ENCODE assay signal across 8 mouse cellular contexts in genomic region chr17:25567745-25568144, GRCm38 (mm10). TPM values are rescaled to one million over a fixed set of nuclear protein-coding genes. Genes with fewer than 3 reads are reported as not detected.
DNase-seq lines count a peak whose midpoint lies in the region; ATAC-seq and TF ChIP-seq lines count a peak whose summit lies in the region.

No protein-coding gene starts in this region.

- 20% methylated on average over 14 of the region's 14 CpGs for WGBS in heart, embryonic 11.5 days (ENCODE audit: insufficient replicate concordance)
- 22% methylated on average over 14 of the region's 14 CpGs for WGBS in forebrain, embryonic 13.5 days
- 22% methylated on average over 14 of the region's 14 CpGs for WGBS in midbrain, embryonic 12.5 days
- WGBS in spleen, adult 2 months: 26% methylated on average over 14 of the region's 14 CpGs

- peaks cover 36% of the 10 kb centered on the region for H3K27me3 ChIP-seq in heart, embryonic 11.5 days (ENCODE audit: control insufficient read depth, insufficient read depth, low read length)
- H3K27me3 ChIP-seq in forebrain, embryonic 13.5 days: peaks cover 38% of the 10 kb centered on the region
- H3K27me3 ChIP-seq in midbrain, embryonic 12.5 days: peaks cover 71% of the 10 kb centered on the region
- H3K27me3 ChIP-seq in spleen, adult 2 months (ENCODE audit: control insufficient read depth, insufficient read depth, low read length): peaks cover 6% of the 10 kb centered on the region

- no peaks in the 10 kb centered on the region for H3K9me3 ChIP-seq in heart, embryonic 11.5 days (replicated peaks; ENCODE audit: control insufficient read depth, low read length)
- H3K9me3 ChIP-seq in forebrain, embryonic 13.5 days (replicated peaks): no peaks in the 10 kb centered on the region
- H3K9me3 ChIP-seq in midbrain, embryonic 12.5 days: no peaks in the 10 kb centered on the region

- H3K27ac ChIP-seq in heart, embryonic 11.5 days (ENCODE audit: low read depth, low read length): no peak overlapping the region
- H3K27ac ChIP-seq in forebrain, embryonic 13.5 days: peak overlapping the region; percentile 59
- no peak overlapping the region for H3K27ac ChIP-seq in midbrain, embryonic 12.5 days (replicated peaks)
- H3K27ac ChIP-seq in spleen, adult 2 months (ENCODE audit: insufficient read depth, low read length): no peak overlapping the region

- intact Hi-C loops in heart, postnatal 25 days (cut with DNase I): loop anchor here (2.0 kb wide), 1 partner anchor 131 kb away; no protein-coding TSS in a partner anchor
- intact Hi-C loops in left cerebral cortex, postnatal 14 days (cut with DNase I): loop anchor here (2.0 to 10.0 kb wide), 3 partner anchors 67 to 227 kb away; partner anchors contain the start of genes AC134908.4, Fam173a and Metrn

- peaks cover 24% of the 10 kb centered on the region for H3K4me1 ChIP-seq in heart, embryonic 11.5 days (ENCODE audit: control insufficient read depth, insufficient read depth, low read length)
- H3K4me1 ChIP-seq in forebrain, embryonic 13.5 days: peaks cover 83% of the 10 kb centered on the region
- H3K4me1 ChIP-seq in midbrain, embryonic 12.5 days: peaks cover 57% of the 10 kb centered on the region
- peaks cover 8% of the 10 kb centered on the region for H3K4me1 ChIP-seq in spleen, adult 2 months (ENCODE audit: control insufficient read depth, insufficient read depth, insufficient read length)

- ATAC-seq in heart, embryonic 11.5 days (replicated peaks; ENCODE audit: insufficient number of reproducible peaks, low FRiP score, low TSS enrichment): no peak
- peak; percentile 14 for ATAC-seq in forebrain, embryonic 13.5 days
- no peak for ATAC-seq in midbrain, embryonic 12.5 days (ENCODE audit: low FRiP score, low read depth)

- no peak for DNase-seq in heart, postnatal 25 days (ENCODE audit: low spot score)
- DNase-seq in c-Kit-positive CD71-negative TER-119-negative erythroid progenitor cells, embryonic 14.5 days (ENCODE audit: low read depth): peak; percentile 48
- DNase-seq in induced T-regulatory cell, adult 2 months (ENCODE audit: low read depth): peak; percentile 81
- DNase-seq in left cerebral cortex, postnatal 14 days (ENCODE audit: low spot score in 2 of 2): peak; percentile 82 to 84
- peak in 1 of 2 experiments; percentile 50 for DNase-seq in spleen, adult 2 months (ENCODE audit: low read depth in 1 of 2, low spot score in 2 of 2)

- H3K36me3 ChIP-seq in heart, embryonic 11.5 days (ENCODE audit: control insufficient read depth, insufficient read depth, low read length): no peaks in the 10 kb centered on the region
- H3K36me3 ChIP-seq in forebrain, embryonic 13.5 days (ENCODE audit: poor library complexity, severe bottlenecking): peaks cover 9% of the 10 kb centered on the region; the same call in 1 of the 2 replicates
- no peaks in the 10 kb centered on the region for H3K36me3 ChIP-seq in midbrain, embryonic 12.5 days
- no peaks in the 10 kb centered on the region for H3K36me3 ChIP-seq in spleen, adult 2 months (ENCODE audit: control insufficient read depth, insufficient read depth, low read length)

- no peak overlapping the region for H3K4me3 ChIP-seq in heart, embryonic 11.5 days (ENCODE audit: low read depth, low read length)
- peak overlapping the region; percentile 53 for H3K4me3 ChIP-seq in forebrain, embryonic 13.5 days
- no peak overlapping the region for H3K4me3 ChIP-seq in midbrain, embryonic 12.5 days
- no peak overlapping the region for H3K4me3 ChIP-seq in spleen, adult 2 months (ENCODE audit: extremely low read depth, insufficient read depth, insufficient read length)

- H3K9ac ChIP-seq in heart, embryonic 11.5 days (ENCODE audit: low read depth, low read length): no peak overlapping the region
- peak overlapping the region; percentile 69; the same call in 1 of the 2 replicates for H3K9ac ChIP-seq in forebrain, embryonic 13.5 days
- H3K9ac ChIP-seq in midbrain, embryonic 12.5 days (replicated peaks): no peak overlapping the region

- H3K4me2 ChIP-seq in heart, embryonic 11.5 days: peak overlapping the region; percentile 19; the same call in 1 of the 2 replicates
- peak overlapping the region; percentile 82 for H3K4me2 ChIP-seq in forebrain, embryonic 13.5 days
- H3K4me2 ChIP-seq in midbrain, embryonic 12.5 days (replicated peaks): peak overlapping the region; percentile 22

- no peak for TF ChIP-seq POLR2A in spleen, adult 2 months (IDR thresholded peaks at IDR 0.05; ENCODE audit: low read depth, low read length)

- peak; percentile 86 for TF ChIP-seq CTCF in spleen, adult 2 months (IDR thresholded peaks at IDR 0.05; ENCODE audit: extremely low read depth, insufficient read depth, insufficient read length, insufficient replicate concordance)

RNA-seq across cellular contexts. Expression of gene Sox8, which starts 2.7 kb away (rescaled TPM):
- polyA plus RNA-seq in heart, embryonic 11.5 days (2014; fragmentation: Nextera tagmentation; extraction: Ambion mirVana): 2.0 and 2.9 TPM in 2 replicates
- total RNA-seq in heart, postnatal 25 days (2021): under 1 TPM; 0.25 to 0.75 TPM
- polyA plus RNA-seq in forebrain, embryonic 13.5 days (2015; fragmentation: Nextera tagmentation; extraction: Ambion mirVana): 15.3 and 17.5 TPM in 2 replicates
- 10 to 100 TPM; 62.2 to 70.1 TPM for total RNA-seq in left cerebral cortex, postnatal 14 days (2021)
- polyA plus RNA-seq in midbrain, embryonic 12.5 days (2016; fragmentation: Nextera tagmentation; extraction: Ambion mirVana): 3.2 and 4.7 TPM in 2 replicates
- polyA plus RNA-seq in spleen, adult 2 months (2012; rRNA removed): 0.65 and 0.83 TPM in 2 replicates

RNA-seq across cellular contexts. Expression of gene Lmf1, which starts 11.1 kb away (rescaled TPM):
- 32.8 and 34.9 TPM in 2 replicates for polyA plus RNA-seq in heart, embryonic 11.5 days (2014; fragmentation: Nextera tagmentation; extraction: Ambion mirVana)
- total RNA-seq in heart, postnatal 25 days (2021): 10 to 100 TPM; 31.7 to 34.3 TPM
- 19.7 and 20.9 TPM in 2 replicates for polyA plus RNA-seq in forebrain, embryonic 13.5 days (2015; fragmentation: Nextera tagmentation; extraction: Ambion mirVana)
- 10 to 100 TPM; 22.1 to 23.4 TPM for total RNA-seq in left cerebral cortex, postnatal 14 days (2021)
- 20.5 and 21.5 TPM in 2 replicates for polyA plus RNA-seq in midbrain, embryonic 12.5 days (2016; fragmentation: Nextera tagmentation; extraction: Ambion mirVana)
- 13.1 and 15.6 TPM in 2 replicates for polyA plus RNA-seq in spleen, adult 2 months (2012; rRNA removed)

Comparison
In these comparisons a context has a peak if more than half of its experiments do, and no peak if none do; other contexts are left out.
1. H3K4me2 ChIP-seq: peak in every context shown above with its lines; median percentile 82 in forebrain, embryonic 13.5 days; 22 in midbrain, embryonic 12.5 days; 19 in heart, embryonic 11.5 days.